Mouse (Mus musculus): ENCODE data around the gene Slc26a8.
A peak's percentile ranks its signal among the peaks of the same experiment; 100 is the strongest.

Gene Slc26a8

DNA sequence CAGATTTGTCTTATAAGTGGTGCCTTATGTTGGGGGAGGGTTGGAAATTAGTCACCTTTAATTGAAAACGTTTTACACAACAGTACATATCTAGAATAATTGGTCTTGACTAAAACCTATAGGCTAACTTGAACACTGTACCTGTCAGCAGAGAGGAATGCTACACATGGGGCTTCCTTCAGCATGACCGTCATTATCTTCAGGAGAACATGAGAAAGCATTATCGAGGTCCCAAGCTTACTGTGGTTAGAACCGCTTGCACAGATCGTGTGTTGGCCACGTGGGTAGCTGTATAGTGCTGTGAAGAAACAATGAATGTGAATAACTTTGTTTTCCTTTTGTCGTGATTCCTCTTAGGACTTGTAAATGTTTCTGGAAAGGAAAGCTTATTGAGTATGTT, 9.8 kb upstream of the Slc26a8 start:
- no peak for DNase-seq (ENCODE audit: low read depth, low spot score)

DNA sequence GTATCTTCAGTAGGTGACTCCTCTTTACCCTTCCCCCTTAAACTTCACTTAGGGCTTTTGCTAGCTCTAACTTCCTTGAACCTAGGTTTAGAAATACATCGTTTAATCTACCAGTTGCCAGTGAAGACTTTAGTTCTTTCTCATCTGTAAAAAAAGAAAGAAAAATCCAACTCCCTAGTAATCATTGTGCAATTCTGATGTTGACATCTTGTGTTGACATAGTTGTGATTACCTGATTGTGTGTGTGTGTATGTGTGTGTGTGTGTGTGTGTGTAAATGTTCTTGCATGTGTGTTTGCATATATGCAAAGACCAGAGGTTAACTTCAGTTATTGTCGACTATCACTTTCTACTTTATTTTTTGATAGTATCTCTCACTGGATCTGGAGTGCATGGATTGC, 8.6 kb upstream of the Slc26a8 start:
- DNase-seq (ENCODE audit: low read depth, low spot score): no peak

GRCm38 (mm10) chr17:28698245-28698644, 8.2 kb upstream of the Slc26a8 start:
- DNase-seq (ENCODE audit: low read depth, low spot score): no peak

DNA sequence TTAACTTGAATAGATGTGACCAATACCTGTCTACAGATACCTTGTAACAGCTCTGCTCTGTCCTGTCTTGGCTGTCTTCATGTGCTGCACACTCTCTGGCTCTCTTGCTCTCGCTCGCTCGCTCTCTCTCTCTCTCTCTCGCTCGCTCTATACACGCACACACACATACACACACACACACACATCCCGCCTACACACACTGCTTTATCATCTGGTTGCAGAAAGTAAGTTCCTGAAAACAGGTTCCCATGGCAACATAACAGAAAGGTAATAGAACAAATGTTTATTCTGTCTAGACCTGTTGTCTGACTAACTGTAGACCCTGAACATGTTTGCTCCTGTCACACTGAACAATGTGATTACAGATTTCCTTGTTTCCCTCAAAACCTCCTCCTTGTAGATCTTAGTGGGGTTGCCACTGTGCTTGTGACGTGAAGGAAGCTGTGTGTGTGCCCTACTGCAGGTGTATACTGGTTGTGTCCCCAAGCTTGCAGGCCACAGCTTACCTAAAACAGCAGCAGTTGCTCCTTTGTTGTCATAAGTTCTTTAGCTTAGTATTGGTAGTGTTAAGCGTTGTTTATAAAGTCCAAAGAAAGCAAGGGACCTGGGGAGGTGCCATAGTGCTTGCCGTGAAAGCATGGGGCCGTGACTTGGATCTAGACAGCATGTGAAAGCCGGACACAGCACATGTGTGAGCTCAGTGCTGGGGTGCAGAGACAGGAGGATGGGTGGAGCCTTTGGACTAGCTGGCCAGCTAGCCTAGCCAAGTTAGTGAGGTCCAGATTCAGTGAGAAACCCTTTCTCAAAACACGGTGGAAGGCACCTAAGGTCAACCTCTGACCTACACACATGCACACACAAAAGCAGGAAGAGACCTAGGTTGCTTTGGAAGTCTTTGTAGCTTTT, 7.5 kb upstream of the Slc26a8 start:
- DNase-seq (ENCODE audit: low read depth, low spot score): no peak

DNA sequence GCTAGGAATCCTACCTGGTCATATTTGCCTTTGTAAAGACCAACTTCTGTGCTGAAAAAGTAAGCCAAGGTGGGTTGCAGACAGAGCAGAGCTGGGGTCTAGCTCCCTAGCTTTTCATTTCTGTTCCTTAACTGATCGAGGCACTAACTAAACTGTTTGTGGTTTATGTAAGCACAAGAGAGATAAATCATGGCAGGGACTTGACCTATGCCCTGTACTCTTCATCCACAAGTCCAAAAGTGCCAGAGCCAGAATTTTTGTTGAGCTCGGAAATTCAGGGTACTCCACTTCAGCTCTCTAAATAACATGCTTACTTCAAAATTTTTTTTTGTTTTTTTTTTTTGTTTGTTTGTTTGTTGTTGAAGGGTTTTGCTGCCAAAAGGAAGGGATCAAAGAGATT, 6.6 kb upstream of the Slc26a8 start:
- DNase-seq (ENCODE audit: low read depth, low spot score): no peak

DNA sequence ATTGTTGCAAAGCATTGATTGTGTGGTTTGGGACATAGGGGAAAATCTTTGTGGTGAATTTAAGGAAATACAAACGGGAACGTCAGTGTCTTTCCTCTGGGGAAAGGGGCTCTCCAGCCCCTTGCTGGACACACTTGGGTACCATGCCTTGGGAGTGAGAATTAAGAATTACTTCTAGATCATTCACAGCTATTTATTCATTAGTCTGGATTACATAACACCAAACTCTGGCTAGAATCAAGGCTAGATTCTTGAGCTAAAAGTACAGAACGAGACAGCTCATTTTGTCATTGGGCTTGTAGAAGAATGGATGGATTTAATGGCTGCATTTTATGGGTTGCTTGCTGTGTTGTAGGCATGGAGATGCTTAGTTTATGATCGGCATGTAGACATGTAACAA, 4.8 kb upstream of the Slc26a8 start:
- no peak for DNase-seq (ENCODE audit: low read depth, low spot score)

- no peak for DNase-seq (ENCODE audit: low read depth, low spot score)
These were observed 4.0 kb upstream of the Slc26a8 start for GRCm38 (mm10) chr17:28694078-28694477.

DNA sequence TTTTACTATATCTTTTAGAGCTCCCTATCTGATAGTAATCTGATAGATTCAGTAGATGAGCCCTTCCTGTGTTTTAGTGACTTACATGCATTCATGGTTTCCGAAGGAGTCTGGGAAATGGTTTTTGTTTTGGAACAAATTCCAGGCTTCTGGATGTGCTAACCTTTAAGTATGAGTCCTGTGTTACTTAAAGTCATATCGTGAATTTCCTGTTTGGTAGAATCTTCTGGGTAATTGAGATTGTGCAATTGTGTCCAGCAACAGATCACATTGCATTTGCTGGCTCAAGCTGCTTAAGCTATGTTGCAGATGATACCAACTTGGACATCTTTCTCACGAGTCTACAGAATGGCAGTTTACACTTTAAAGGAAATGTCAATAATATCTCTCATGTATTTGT, 3.1 kb upstream of the Slc26a8 start:
- DNase-seq (ENCODE audit: low read depth, low spot score): no peak

DNA sequence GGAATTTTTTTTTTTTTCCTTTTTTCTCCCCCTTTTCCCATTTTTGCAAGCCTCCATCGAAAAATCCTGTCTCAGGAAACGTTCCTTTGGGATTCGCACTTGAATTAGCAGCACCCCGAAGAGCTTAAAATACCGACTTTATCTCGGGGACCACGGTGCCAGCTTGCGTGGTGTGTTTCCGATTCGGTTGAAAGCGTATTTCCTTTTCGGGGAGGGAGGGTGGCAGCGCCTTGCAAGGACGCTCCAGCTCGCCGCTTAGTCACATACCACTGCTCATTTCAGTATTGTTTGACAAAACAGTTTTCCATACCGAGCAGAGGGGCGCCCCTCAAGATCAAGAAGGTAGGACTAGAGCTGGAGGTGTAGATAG, 2.3 kb upstream of the Slc26a8 start:
- no peak for DNase-seq (ENCODE audit: low read depth, low spot score)

DNA sequence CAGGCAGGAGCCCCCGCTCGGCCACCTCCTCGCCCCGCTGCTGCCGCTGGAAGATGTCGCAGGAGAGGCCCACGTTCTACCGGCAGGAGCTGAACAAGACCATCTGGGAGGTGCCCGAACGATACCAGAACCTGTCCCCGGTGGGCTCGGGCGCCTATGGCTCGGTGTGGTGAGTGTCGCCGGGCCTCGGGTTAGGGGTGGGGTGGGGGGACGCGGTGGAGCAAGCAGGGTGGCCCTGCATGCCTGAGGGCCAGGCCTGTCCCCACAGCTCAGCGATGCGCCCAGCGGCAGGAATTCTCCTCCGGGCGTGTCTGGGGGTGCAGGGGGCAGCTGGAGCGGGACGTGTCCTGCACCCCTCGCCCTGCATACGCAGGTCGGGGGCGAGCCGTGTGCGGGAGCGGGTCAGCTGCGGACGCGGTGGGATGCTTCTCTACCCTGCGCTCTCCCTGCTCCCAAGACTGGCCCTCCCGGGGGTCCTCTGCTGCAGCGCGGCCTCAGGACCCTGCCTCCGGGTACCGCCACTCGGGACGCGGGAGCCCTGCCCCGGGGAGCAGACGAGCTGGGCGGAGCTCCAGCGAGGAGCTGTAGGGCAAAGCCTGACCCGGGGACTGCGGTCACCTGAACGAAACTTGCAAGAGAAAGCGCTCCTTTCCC, 1.8 kb upstream of the Slc26a8 start:
- DNase-seq (ENCODE audit: low read depth, low spot score): peak; percentile 13

GRCm38 (mm10) chr17:28690776-28691686, 998 bp upstream of the Slc26a8 start, which contains the start of gene Mapk14:
Gene Mapk14 (plus strand): TSS chr17:28691329.
- DNase-seq (ENCODE audit: low read depth, low spot score): peak; percentile 99

DNA sequence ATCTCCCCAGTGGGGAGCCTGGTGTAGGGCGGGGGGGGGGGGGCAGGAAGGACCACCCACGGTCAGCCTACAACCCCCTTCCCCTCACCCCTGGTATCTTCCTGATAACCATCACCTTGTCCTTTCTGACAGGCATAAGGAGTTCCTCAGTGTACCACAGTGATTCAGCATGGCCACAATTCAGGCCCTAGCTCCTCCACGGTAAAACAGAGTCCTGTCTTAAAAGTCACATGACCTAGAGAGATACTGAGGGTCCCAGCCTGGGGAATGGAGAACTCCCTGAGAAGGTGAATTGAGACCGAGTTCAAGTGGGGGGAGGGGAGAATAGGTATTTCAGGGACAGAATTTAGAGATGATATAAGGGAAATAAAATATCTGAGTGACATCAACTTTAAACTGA, 2.7 kb downstream of the Slc26a8 start:
- no peak for DNase-seq (ENCODE audit: low read depth, low spot score)

DNA sequence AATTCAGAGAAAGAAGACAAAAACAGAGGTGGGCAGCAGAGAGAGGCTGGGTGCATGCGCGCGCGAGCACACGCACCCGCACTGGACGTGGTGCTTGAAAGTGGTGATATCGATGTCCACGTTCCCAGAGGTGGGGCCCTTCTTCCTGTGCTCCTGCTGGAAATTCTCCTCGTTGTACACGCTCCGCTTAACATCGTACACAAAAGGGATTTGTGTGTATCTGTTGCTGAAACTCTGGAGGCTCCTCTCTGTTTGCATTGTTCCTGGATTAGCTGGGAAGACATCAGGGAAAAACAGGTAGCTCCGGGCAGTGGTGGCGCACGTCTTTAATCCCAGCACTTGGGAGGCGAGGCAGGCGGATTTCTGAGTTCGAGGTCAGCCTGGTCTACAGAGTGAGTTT, 5.4 kb downstream of the Slc26a8 start:
- no peak for DNase-seq (ENCODE audit: low read depth, low spot score)

- no peak for DNase-seq (ENCODE audit: low read depth, low spot score)
These were observed 6.4 kb downstream of the Slc26a8 start for GRCm38 (mm10) chr17:28683601-28684000.

DNA sequence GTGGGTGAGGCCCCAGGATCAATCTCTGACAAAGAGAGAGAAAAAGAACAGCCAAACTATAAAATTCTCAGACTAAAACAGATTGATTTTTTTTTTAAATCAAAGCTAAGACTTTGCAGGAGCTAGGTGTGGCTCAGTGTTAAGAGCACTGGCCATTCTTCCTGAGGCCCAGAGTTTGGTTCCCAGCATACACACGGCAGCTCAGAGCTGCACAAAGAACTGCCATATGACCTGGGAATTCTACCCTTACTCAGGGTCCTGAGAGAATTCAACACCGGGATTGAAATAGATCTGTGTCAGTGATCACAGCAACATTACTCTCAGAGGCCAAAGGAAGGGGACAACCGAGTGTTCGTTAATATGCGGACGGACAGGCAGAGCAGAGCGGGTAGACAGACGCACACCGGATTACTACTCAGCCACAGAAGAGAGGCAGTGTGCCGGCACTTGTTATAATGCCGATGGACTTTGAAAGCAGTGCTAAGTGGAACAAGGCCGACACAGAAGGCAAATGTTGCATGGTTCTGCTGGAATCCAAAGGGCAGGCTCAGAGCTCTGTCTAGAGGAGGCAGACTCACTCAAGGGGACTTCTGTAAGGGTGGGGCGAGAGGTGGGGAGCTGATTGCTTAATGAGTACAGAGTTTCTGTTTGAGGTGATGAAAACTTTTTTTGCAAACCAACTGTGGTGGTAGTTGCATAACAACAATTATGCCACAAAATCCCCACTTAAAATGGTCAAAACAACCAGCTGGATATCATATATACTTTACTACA, 7.5 kb downstream of the Slc26a8 start:
- DNase-seq (ENCODE audit: low read depth, low spot score): no peak

GRCm38 (mm10) chr17:28659564-28659963, 30.5 kb downstream of the Slc26a8 start:
- no peak for DNase-seq (ENCODE audit: low read depth, low spot score)

GRCm38 (mm10) chr17:28657936-28658335, 32.1 kb downstream of the Slc26a8 start:
- DNase-seq (ENCODE audit: low read depth, low spot score): no peak

GRCm38 (mm10) chr17:28650268-28650667, 39.8 kb downstream of the Slc26a8 start:
- DNase-seq (ENCODE audit: low read depth, low spot score): no peak

DNA sequence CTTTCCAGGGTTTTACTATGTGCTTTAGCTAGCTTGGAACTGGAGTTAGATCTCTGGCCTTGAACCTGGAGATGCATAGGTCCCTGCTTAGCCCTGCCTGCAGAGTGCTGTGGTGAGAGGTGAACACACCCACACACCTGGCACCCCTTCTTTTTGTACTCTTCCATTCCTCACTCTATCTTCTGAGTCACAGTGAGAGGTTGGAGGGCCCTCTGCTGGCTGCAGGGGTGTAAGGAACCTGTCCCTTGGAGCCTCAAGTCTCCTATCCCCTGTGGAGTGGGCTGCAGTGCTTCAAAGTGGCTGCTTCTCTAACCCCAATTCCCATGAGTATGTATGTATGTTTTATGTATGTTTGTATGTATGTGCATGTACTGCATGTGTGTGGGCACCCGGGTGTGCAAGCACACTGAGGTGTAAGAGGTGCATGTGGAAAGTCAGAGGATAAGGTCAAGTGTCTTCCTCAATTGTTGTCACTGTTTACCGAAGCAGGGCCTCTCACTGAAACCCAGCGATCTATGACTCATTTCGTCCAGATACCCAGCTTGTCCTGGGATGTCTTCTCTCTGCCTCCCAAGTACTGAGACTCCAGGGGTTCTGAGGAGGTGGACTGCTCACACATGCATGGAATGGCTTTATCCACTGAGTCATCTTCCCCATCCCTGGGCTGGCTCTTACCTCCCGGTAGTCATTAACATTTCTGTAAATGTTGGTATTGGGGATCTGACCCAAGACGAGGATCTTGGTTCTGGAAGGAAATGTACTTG, 41.2 kb downstream of the Slc26a8 start:
- peak; percentile 16 for DNase-seq (ENCODE audit: low read depth, low spot score)

- DNase-seq (ENCODE audit: low read depth, low spot score): no peak
These were observed 43.8 kb downstream of the Slc26a8 start for GRCm38 (mm10) chr17:28646221-28646620.

GRCm38 (mm10) chr17:28644112-28644511, 45.9 kb downstream of the Slc26a8 start:
- no peak for DNase-seq (ENCODE audit: low read depth, low spot score)
